Mouse (Mus musculus) embryonic fibroblast, embryonic 13.5 days (primary cell): Measurements from ENCODE around the gene Tbc1d10b.

Source experiments
- CTCF ChIP-seq: IDR thresholded peaks from 2 replicates; pipeline ENCODE4 v1.5.1; 2011; ENCODE audit warnings: mild to moderate bottlenecking, control low read depth, low read length, moderate library complexity, borderline replicate concordance; ENCODE audit not compliant: insufficient read depth
- POLR2A ChIP-seq: IDR thresholded peaks from 2 replicates; pipeline ENCODE4 v1.6.1; 2011; ENCODE audit warnings: low read depth, mild to moderate bottlenecking, control low read depth, low read length, moderate library complexity

- TF ChIP-seq CTCF: no peak
- TF ChIP-seq POLR2A: no peak
Measured at GRCm38 (mm10) chr7:127185601-127186000, 22.7 kb downstream of the Tbc1d10b start.
